Mouse (Mus musculus): ENCODE data around the gene Spn.

GRCm38 (mm10) chr7:127136181-127137071 is 1.2 kb downstream of the Spn start:
- no peak for TF ChIP-seq POLR2A (IDR thresholded peaks at IDR 0.05; ENCODE audit: low read depth, low read length)
- TF ChIP-seq CTCF (IDR thresholded peaks at IDR 0.05; ENCODE audit: extremely low read depth, insufficient read depth, insufficient read length, insufficient replicate concordance), result no peak

All from spleen, adult 2 months (tissue).